Mouse (Mus musculus): ENCODE data around the gene Fam169a. TPM values are rescaled to one million over a fixed set of nuclear protein-coding genes. Genes with fewer than 3 reads are reported as not detected.

Gene Fam169a
- 8.9 and 10.0 TPM in 2 replicates for polyA plus RNA-seq (2014; fragmentation: Nextera tagmentation; extraction: Ambion mirVana)

GRCm38 (mm10) chr13:97066649-97067550, at the start of gene Fam169a:
Gene Fam169a (plus strand): TSS chr13:97067286.
- H3K4me3 ChIP-seq (ENCODE audit: low read depth, low read length) = peak within 1 kb of the TSS; percentile 33
- no peaks in the 10 kb centered on the region; the same call in 1 of the 2 replicates for H3K27me3 ChIP-seq (replicated peaks; ENCODE audit: control insufficient read depth, insufficient read depth, low read length)
- H3K9me3 ChIP-seq (ENCODE audit: control insufficient read depth, low read length) = no peaks in the 10 kb centered on the region
- H3K27ac ChIP-seq (ENCODE audit: low read depth, low read length) = peak within 1 kb of the TSS; percentile 89
- ATAC-seq (replicated peaks; ENCODE audit: low FRiP score) (peak; percentile 90), DNase-seq (ENCODE audit: low spot score) (no peak)
- no peaks in the 10 kb centered on the region for H3K36me3 ChIP-seq (ENCODE audit: control insufficient read depth, insufficient read depth, low read length)
- H3K4me1 ChIP-seq (replicated peaks; ENCODE audit: control insufficient read depth, insufficient read depth, low read length) = peaks cover 17% of the 10 kb centered on the region
- peak within 1 kb of the TSS; percentile 64 for H3K4me2 ChIP-seq
- 44% methylated on average over 15 of the region's 15 CpGs for WGBS
- H3K9ac ChIP-seq (ENCODE audit: low read depth, low read length) = peak within 1 kb of the TSS; percentile 59

- no peaks in the 10 kb centered on the region for H3K36me3 ChIP-seq (ENCODE audit: control insufficient read depth, insufficient read depth, low read length)
- H3K9ac ChIP-seq (ENCODE audit: low read depth, low read length) = no peak overlapping the region
- H3K9me3 ChIP-seq (ENCODE audit: control insufficient read depth, low read length) = no peaks in the 10 kb centered on the region
- no peak for DNase-seq (ENCODE audit: low spot score)
- H3K4me2 ChIP-seq = no peak overlapping the region
- H3K4me3 ChIP-seq (ENCODE audit: low read depth, low read length) = no peak overlapping the region
- no peak overlapping the region for H3K27ac ChIP-seq (ENCODE audit: low read depth, low read length)
- H3K4me1 ChIP-seq (replicated peaks; ENCODE audit: control insufficient read depth, insufficient read depth, low read length) = no peaks in the 10 kb centered on the region
- 82% methylated on average over 3 of the region's 3 CpGs for WGBS
- ATAC-seq (replicated peaks; ENCODE audit: low FRiP score) = no peak
- H3K27me3 ChIP-seq (replicated peaks; ENCODE audit: control insufficient read depth, insufficient read depth, low read length) = no peaks in the 10 kb centered on the region
These were observed 49.4 kb upstream of the Fam169a start for GRCm38 (mm10) chr13:97017711-97018110.

- ATAC-seq (replicated peaks; ENCODE audit: low FRiP score) = no peak
- no peak overlapping the region for H3K4me3 ChIP-seq (ENCODE audit: low read depth, low read length)
- H3K4me1 ChIP-seq (replicated peaks; ENCODE audit: control insufficient read depth, insufficient read depth, low read length) = no peaks in the 10 kb centered on the region
- H3K36me3 ChIP-seq (ENCODE audit: control insufficient read depth, insufficient read depth, low read length) = no peaks in the 10 kb centered on the region
- H3K9me3 ChIP-seq (ENCODE audit: control insufficient read depth, low read length) = no peaks in the 10 kb centered on the region
- WGBS = 79% methylated on average over 5 of the region's 5 CpGs
- no peaks in the 10 kb centered on the region for H3K27me3 ChIP-seq (replicated peaks; ENCODE audit: control insufficient read depth, insufficient read depth, low read length)
- H3K27ac ChIP-seq (ENCODE audit: low read depth, low read length) = no peak overlapping the region
- no peak overlapping the region for H3K9ac ChIP-seq (ENCODE audit: low read depth, low read length)
- DNase-seq (ENCODE audit: low spot score) = no peak
- no peak overlapping the region for H3K4me2 ChIP-seq
These were observed 47.0 kb upstream of the Fam169a start for GRCm38 (mm10) chr13:97020122-97020521.

- no peak overlapping the region for H3K4me2 ChIP-seq
- WGBS = 35% methylated on average over 4 of the region's 4 CpGs
- DNase-seq (ENCODE audit: low spot score) = no peak
These were observed 45.2 kb upstream of the Fam169a start for GRCm38 (mm10) chr13:97021906-97022305.

GRCm38 (mm10) chr13:97030075-97030474, 37.0 kb upstream of the Fam169a start:
- Histone ChIP-seq H3K36me3 (ENCODE audit: control insufficient read depth, insufficient read depth, low read length) (no peaks in the 10 kb centered on the region), H3K27ac (ENCODE audit: low read depth, low read length) (no peak overlapping the region), H3K4me1 (replicated peaks; ENCODE audit: control insufficient read depth, insufficient read depth, low read length) (no peaks in the 10 kb centered on the region), H3K9me3 (ENCODE audit: control insufficient read depth, low read length) (no peaks in the 10 kb centered on the region), H3K4me2 (no peak overlapping the region), H3K27me3 (replicated peaks; ENCODE audit: control insufficient read depth, insufficient read depth, low read length) (no peaks in the 10 kb centered on the region), H3K9ac (ENCODE audit: low read depth, low read length) (no peak overlapping the region), H3K4me3 (ENCODE audit: low read depth, low read length) (no peak overlapping the region)
- WGBS = 82% methylated on average over 13 of the region's 13 CpGs
- DNase-seq (ENCODE audit: low spot score) = no peak
- ATAC-seq (replicated peaks; ENCODE audit: low FRiP score) = no peak

More at GRCm38 (mm10) chr13:97021906-97022305, 45.2 kb upstream of the Fam169a start:
- Histone ChIP-seq H3K27me3 (replicated peaks; ENCODE audit: control insufficient read depth, insufficient read depth, low read length) (no peaks in the 10 kb centered on the region), H3K4me3 (ENCODE audit: low read depth, low read length) (no peak overlapping the region), H3K27ac (ENCODE audit: low read depth, low read length) (no peak overlapping the region), H3K9ac (ENCODE audit: low read depth, low read length) (no peak overlapping the region), H3K36me3 (ENCODE audit: control insufficient read depth, insufficient read depth, low read length) (no peaks in the 10 kb centered on the region), H3K9me3 (ENCODE audit: control insufficient read depth, low read length) (no peaks in the 10 kb centered on the region), H3K4me1 (replicated peaks; ENCODE audit: control insufficient read depth, insufficient read depth, low read length) (no peaks in the 10 kb centered on the region)
- ATAC-seq (replicated peaks; ENCODE audit: low FRiP score) = no peak

DNA sequence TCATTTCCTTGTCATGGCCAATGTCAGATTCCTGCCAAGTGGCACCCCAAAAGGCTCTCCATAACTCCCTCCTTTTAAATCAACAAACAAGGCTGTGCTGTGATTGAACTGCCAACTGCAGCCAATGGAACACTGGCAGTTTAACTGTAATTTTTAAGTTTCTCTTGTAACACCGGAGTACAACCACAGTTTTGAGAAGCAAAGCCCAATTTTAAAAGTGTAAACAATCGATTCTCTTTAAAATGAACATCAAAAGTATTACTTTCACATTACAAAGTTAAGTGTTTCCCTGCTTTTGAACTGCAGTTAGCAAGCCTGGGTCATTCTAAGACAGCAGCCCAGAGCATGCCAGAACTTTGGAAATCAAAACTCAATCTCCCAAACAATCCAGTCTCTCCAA, 32.8 kb upstream of the Fam169a start, which contains the start of gene 1700029F12Rik:
TSS of gene 1700029F12Rik (minus strand) at position 101 of the 400 bp plus-strand sequence.
- no peak within 1 kb of the TSS for H3K4me2 ChIP-seq
- 77% methylated on average over 2 of the region's 2 CpGs for WGBS
- ATAC-seq (replicated peaks; ENCODE audit: low FRiP score) = no peak

DNA sequence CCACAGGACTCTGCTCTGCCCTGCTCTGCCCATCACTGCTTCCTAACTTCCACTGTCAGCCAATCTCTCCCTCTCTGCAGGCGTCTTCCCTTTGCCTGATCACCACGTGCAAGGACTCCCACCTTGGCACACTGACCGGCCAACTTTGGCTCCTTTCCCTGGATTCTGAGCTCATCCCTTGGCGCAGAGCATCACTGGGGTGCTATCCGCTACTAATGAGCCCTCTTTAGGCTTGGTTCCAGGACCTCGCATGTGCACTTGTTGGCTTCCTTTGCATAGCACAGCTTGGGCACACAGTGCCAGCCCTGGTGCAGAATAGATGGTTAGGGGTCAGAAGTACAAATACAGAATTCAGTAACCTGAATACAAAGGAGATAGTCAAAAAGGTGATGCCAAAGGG, 15.9 kb upstream of the Fam169a start:
- H3K27me3 ChIP-seq (replicated peaks; ENCODE audit: control insufficient read depth, insufficient read depth, low read length) = no peaks in the 10 kb centered on the region
- no peaks in the 10 kb centered on the region for H3K36me3 ChIP-seq (ENCODE audit: control insufficient read depth, insufficient read depth, low read length)
- no peak overlapping the region for H3K27ac ChIP-seq (ENCODE audit: low read depth, low read length)
- H3K9ac ChIP-seq (ENCODE audit: low read depth, low read length) = no peak overlapping the region
- no peak overlapping the region for H3K4me2 ChIP-seq
- DNase-seq (ENCODE audit: low spot score) (no peak), ATAC-seq (replicated peaks; ENCODE audit: low FRiP score) (no peak)
- H3K9me3 ChIP-seq (ENCODE audit: control insufficient read depth, low read length) = no peaks in the 10 kb centered on the region
- no peak overlapping the region for H3K4me3 ChIP-seq (ENCODE audit: low read depth, low read length)
- 73% methylated on average over 6 of the region's 6 CpGs for WGBS
- H3K4me1 ChIP-seq (replicated peaks; ENCODE audit: control insufficient read depth, insufficient read depth, low read length) = no peaks in the 10 kb centered on the region

More for the DNA sequence above, 32.8 kb upstream of the Fam169a start, which contains the start of gene 1700029F12Rik:
- no peaks in the 10 kb centered on the region for H3K4me1 ChIP-seq (replicated peaks; ENCODE audit: control insufficient read depth, insufficient read depth, low read length)
- no peak for DNase-seq (ENCODE audit: low spot score)
- H3K4me3 ChIP-seq (ENCODE audit: low read depth, low read length) = no peak within 1 kb of the TSS
- no peaks in the 10 kb centered on the region for H3K9me3 ChIP-seq (ENCODE audit: control insufficient read depth, low read length)
- no peak within 1 kb of the TSS for H3K27ac ChIP-seq (ENCODE audit: low read depth, low read length)
- no peaks in the 10 kb centered on the region for H3K36me3 ChIP-seq (ENCODE audit: control insufficient read depth, insufficient read depth, low read length)
- H3K27me3 ChIP-seq (replicated peaks; ENCODE audit: control insufficient read depth, insufficient read depth, low read length) = no peaks in the 10 kb centered on the region
- no peak within 1 kb of the TSS for H3K9ac ChIP-seq (ENCODE audit: low read depth, low read length)

DNA sequence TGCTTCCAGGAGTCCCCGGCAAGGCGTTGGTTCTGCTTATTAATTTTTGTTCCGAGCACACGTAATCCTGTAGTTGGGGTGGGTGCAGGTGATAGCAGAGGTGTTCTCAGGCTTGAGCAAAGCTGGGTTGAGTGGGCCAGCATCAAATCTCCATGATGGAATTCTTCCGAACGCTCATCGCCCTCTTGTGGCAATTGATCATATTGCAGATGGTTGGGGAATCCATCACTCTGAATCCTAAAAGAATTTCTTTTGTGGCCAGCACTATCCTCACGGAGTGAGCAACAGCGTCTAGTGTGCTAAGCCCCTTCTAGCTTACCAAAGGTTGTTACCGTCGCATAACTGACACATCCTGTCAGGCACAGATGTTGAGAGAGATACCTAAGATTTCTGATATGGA, 14.4 kb upstream of the Fam169a start:
- no peaks in the 10 kb centered on the region for H3K27me3 ChIP-seq (replicated peaks; ENCODE audit: control insufficient read depth, insufficient read depth, low read length)
- no peak overlapping the region for H3K9ac ChIP-seq (ENCODE audit: low read depth, low read length)
- H3K36me3 ChIP-seq (ENCODE audit: control insufficient read depth, insufficient read depth, low read length) = no peaks in the 10 kb centered on the region
- H3K4me2 ChIP-seq = no peak overlapping the region
- no peak for ATAC-seq (replicated peaks; ENCODE audit: low FRiP score)
- 14% methylated on average over 11 of the region's 11 CpGs for WGBS
- H3K27ac ChIP-seq (ENCODE audit: low read depth, low read length) = no peak overlapping the region
- peaks cover 2% of the 10 kb centered on the region; the same call in 1 of the 2 replicates for H3K4me1 ChIP-seq (replicated peaks; ENCODE audit: control insufficient read depth, insufficient read depth, low read length)
- no peaks in the 10 kb centered on the region for H3K9me3 ChIP-seq (ENCODE audit: control insufficient read depth, low read length)
- H3K4me3 ChIP-seq (ENCODE audit: low read depth, low read length) = no peak overlapping the region
- peak; percentile 44 for DNase-seq (ENCODE audit: low spot score)
